Mouse (Mus musculus) heart, embryonic 16.5 days (tissue): ENCODE measurements at regions not wholly inside any gene's neighbourhood (a gene's known extent, or its start where the extent isn't known, plus 50 kb on each side); places are given as distances from the start of the nearest gene placed in this dataset.

Source experiments
- ATAC-seq: fragments of 200-750 bp; cut with Nextera tagmentation; replicated peaks from 2 replicates; pipeline ENCODE4 v1.8.0; 2017; ENCODE audit warnings: moderate number of reproducible peaks; ENCODE audit not compliant: insufficient read depth, low FRiP score; ENCODE audit errors: extremely low read depth
- H3K27ac ChIP-seq: fragments of 300-500 bp; sonication (generic); 2 replicates; pipeline ENCODE4 v1.5.1; 2014; ENCODE audit warnings: mild to moderate bottlenecking, low read length, control low read depth, moderate library complexity
- H3K27me3 ChIP-seq: fragments of 300-500 bp; sonication (generic); 2 replicates; pipeline ENCODE4 v1.6.1; 2014; ENCODE audit warnings: low read length, mixed read lengths; ENCODE audit not compliant: control insufficient read depth, insufficient read depth
- H3K36me3 ChIP-seq: fragments of 300-500 bp; sonication (generic); 2 replicates; pipeline ENCODE4 v1.6.1; 2014; ENCODE audit not compliant: control insufficient read depth, insufficient read depth
- H3K4me1 ChIP-seq: fragments of 300-500 bp; sonication (generic); 2 replicates; pipeline ENCODE4 v1.6.1; 2014; ENCODE audit warnings: low read length, mixed read lengths; ENCODE audit not compliant: control insufficient read depth, insufficient read depth
- H3K4me2 ChIP-seq: fragments of 300-500 bp; sonication (generic); 2 replicates; pipeline ENCODE4 v1.6.1; 2014; ENCODE audit warnings: low read depth, mild to moderate bottlenecking, control low read depth, low read length
- H3K4me3 ChIP-seq: fragments of 300-500 bp; sonication (generic); 2 replicates; pipeline ENCODE4 v1.5.1; 2014; ENCODE audit warnings: mild to moderate bottlenecking, control low read depth, low read length
- H3K9ac ChIP-seq: fragments of 300-500 bp; sonication (generic); 2 replicates; pipeline ENCODE4 v1.6.1; 2014; ENCODE audit warnings: low read length, control low read depth
- H3K9me3 ChIP-seq: fragments of 300-500 bp; sonication (generic); replicated peaks from 2 replicates; pipeline ENCODE4 v1.6.1; 2016; ENCODE audit warnings: low read length; ENCODE audit not compliant: control insufficient read depth
- WGBS: fragments of 180-500 bp; shearing (Covaris S2); extraction: QIAGEN DNeasy Blood & Tissue Kit; methylation state at CpG from one replicate; pipeline ENCODE4 v1.1.7; 2014; 5-methylcytosine and 5-hydroxymethylcytosine counted together

DNA sequence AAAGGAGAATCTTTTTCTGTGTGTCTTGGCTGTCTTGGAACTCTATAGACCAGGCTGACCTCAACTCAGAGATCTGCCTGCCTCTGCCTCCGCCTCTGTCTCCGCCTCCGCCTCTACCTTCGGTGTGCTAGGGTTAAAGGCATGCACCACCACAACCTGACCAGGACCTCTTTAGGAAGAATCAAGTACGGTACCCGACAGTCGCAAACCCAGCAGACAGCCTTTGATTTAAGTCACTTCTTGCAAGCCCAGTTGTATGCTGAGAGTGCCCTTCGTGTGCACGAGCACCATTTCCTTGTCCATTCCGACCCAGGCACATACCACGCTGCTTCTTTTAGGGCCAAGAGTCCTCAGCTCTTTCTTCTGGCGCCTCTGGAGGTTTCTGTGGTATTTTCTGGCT, 105.0 kb upstream of the Six3 start:
- ATAC-seq, result no peak
- Histone ChIP-seq H3K4me2 (no peak overlapping the region), H3K27ac (no peak overlapping the region), H3K9me3 (no peaks in the 10 kb centered on the region; the same call in 1 of the 2 replicates), H3K9ac (no peak overlapping the region), H3K4me1 (no peaks in the 10 kb centered on the region), H3K4me3 (no peak overlapping the region), H3K36me3 (no peaks in the 10 kb centered on the region), H3K27me3 (no peaks in the 10 kb centered on the region)
- 85% methylated on average over 12 of the region's 12 CpGs for WGBS

- no peaks in the 10 kb centered on the region for H3K4me1 ChIP-seq
- ATAC-seq, result no peak
- no peaks in the 10 kb centered on the region for H3K9me3 ChIP-seq
- H3K4me3 ChIP-seq, result no peak overlapping the region
- no peaks in the 10 kb centered on the region for H3K36me3 ChIP-seq
- H3K9ac ChIP-seq, result no peak overlapping the region
- 81% methylated on average over 4 of the region's 4 CpGs for WGBS
- no peaks in the 10 kb centered on the region; the same call in 1 of the 2 replicates for H3K27me3 ChIP-seq
- no peak overlapping the region for H3K4me2 ChIP-seq
- H3K27ac ChIP-seq, result no peak overlapping the region
These were observed 100.4 kb upstream of the Six3 start for GRCm38 (mm10) chr17:85512971-85513370.

- WGBS, result 73% methylated on average over 4 of the region's 4 CpGs
- no peaks in the 10 kb centered on the region for H3K4me1 ChIP-seq
- H3K27me3 ChIP-seq, result no peaks in the 10 kb centered on the region; the same call in 1 of the 2 replicates
- no peaks in the 10 kb centered on the region for H3K9me3 ChIP-seq
- H3K4me2 ChIP-seq, result no peak overlapping the region
- H3K9ac ChIP-seq, result no peak overlapping the region
- H3K36me3 ChIP-seq, result no peaks in the 10 kb centered on the region
- H3K27ac ChIP-seq, result no peak overlapping the region
- no peak for ATAC-seq
- H3K4me3 ChIP-seq, result no peak overlapping the region
These were observed 99.5 kb upstream of the Six3 start for GRCm38 (mm10) chr17:85513936-85514335.

DNA sequence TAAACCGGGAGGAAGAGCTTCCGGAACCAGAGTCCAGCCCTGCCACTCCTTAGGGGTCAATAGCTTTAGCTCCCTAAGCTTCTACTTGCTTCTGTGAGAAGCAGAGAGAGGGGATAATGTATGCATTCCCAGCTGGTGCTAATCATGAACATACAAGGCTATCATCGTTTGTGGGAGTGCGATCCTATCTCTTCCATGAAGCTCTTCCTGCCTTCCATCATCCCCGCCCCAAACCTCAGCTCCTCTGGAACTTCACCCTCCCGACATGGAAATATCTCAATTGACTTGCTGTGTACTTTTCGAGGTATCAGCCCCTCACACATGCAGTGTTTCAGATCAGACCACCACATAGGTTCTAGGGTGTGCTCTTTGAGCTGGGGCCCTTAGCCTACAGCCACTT, 99.0 kb upstream of the Six3 start:
- H3K4me3 ChIP-seq, result no peak overlapping the region
- no peak overlapping the region for H3K9ac ChIP-seq
- H3K4me1 ChIP-seq, result no peaks in the 10 kb centered on the region
- H3K4me2 ChIP-seq, result no peak overlapping the region
- no peak overlapping the region for H3K27ac ChIP-seq
- H3K9me3 ChIP-seq, result no peaks in the 10 kb centered on the region
- no peaks in the 10 kb centered on the region for H3K36me3 ChIP-seq
- 52% methylated on average over 7 of the region's 7 CpGs for WGBS
- no peaks in the 10 kb centered on the region; the same call in 1 of the 2 replicates for H3K27me3 ChIP-seq
- ATAC-seq, result no peak

DNA sequence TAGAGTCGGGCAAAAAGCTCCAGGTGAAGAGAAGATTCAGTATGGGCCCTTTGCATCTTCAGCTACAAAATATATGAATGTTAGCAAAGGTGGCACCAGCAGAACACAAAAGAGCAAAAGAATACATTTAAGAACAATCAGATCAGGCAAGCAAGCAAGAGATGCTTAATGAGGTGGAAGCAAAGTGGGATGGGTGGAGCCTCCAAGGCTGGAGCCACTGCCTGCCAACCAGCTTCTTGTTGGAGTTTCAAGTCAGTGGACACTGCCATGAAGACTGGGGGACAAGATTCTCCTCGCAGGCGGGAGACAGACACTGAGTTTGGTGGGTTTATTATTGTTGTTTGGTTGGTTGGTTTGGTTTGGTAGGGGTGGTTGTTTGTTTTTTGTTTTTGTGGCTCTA, 96.1 kb upstream of the Six3 start:
- H3K27ac ChIP-seq, result no peak overlapping the region
- H3K9me3 ChIP-seq, result no peaks in the 10 kb centered on the region
- no peak overlapping the region for H3K9ac ChIP-seq
- no peak overlapping the region for H3K4me3 ChIP-seq
- 73% methylated on average over 3 of the region's 3 CpGs for WGBS
- no peaks in the 10 kb centered on the region for H3K36me3 ChIP-seq
- H3K27me3 ChIP-seq, result no peaks in the 10 kb centered on the region; the same call in 1 of the 2 replicates
- no peak for ATAC-seq
- H3K4me1 ChIP-seq, result no peaks in the 10 kb centered on the region
- no peak overlapping the region for H3K4me2 ChIP-seq

GRCm38 (mm10) chr17:85518513-85518912, 94.9 kb upstream of the Six3 start:
- Histone ChIP-seq H3K4me3 (no peak overlapping the region), H3K4me1 (no peaks in the 10 kb centered on the region), H3K27me3 (no peaks in the 10 kb centered on the region; the same call in 1 of the 2 replicates), H3K9me3 (no peaks in the 10 kb centered on the region), H3K36me3 (no peaks in the 10 kb centered on the region), H3K27ac (no peak overlapping the region), H3K9ac (no peak overlapping the region), H3K4me2 (no peak overlapping the region)
- ATAC-seq, result no peak
- 90% methylated on average over 6 of the region's 6 CpGs for WGBS

DNA sequence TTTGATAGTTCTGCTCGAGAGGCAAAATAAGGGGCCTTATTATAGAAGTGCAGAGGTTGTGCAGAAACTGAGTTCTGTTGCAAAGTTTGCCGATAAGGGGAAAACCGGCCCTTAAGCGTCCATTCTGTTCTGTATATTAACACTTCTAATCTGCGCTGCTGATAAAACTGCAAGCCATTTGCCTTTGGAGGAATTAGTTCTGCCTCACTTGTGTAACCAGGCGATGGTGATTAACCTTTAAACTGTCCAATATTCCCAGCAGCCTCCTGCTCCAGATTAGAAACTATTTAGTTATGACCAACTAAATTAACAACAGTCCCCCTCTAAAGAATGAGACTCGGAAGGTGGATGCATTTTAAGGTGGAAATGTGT, 86.1 kb upstream of the Six3 start:
- H3K36me3 ChIP-seq, result no peaks in the 10 kb centered on the region
- no peak overlapping the region for H3K4me2 ChIP-seq
- H3K9me3 ChIP-seq, result no peaks in the 10 kb centered on the region
- no peak overlapping the region for H3K9ac ChIP-seq
- no peak for ATAC-seq
- no peaks in the 10 kb centered on the region for H3K4me1 ChIP-seq
- no peaks in the 10 kb centered on the region for H3K27me3 ChIP-seq
- 57% methylated on average over 7 of the region's 7 CpGs for WGBS
- no peak overlapping the region for H3K27ac ChIP-seq
- H3K4me3 ChIP-seq, result no peak overlapping the region

DNA sequence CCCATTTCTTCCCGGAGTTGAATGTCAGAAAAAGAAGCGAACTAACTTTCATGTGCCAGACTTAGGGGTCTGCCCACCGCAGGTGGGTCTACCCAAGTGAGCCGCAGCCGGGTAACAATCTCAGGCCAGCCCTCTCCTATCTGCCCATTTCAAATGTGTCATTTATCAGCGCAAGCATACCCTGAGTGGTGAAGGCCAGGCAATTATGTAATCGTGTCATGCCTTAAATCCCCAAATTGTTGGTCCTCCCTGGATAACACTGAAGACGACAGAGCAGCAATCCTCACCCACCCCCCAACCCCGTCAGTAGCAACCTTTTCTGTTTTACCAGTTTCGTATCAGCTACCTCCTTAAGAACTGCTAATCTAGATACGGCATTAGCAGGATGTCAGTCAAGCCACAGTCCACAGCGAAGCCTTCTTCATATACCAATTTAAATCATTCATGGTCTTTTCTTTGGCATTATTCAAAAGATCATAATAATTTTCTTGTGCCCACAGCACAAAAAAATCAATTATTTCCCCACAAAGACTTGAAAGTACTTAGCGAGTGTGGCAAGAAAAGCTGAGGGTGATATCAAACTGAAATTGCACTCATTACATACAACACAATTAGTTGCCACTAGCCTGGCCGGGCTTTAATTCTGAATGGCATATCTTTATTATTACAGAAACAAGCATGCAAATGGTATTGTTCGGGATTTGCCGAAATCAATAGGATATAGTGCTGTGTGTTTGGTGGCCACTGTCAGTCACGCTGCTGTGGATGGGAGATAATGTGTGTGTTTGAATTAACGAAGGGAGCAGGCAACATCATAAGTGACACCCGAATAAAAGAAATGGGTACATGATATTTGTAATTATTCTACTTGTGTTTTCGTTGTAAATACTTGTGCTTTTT, 85.1 kb upstream of the Six3 start:
- Histone ChIP-seq H3K36me3 (no peaks in the 10 kb centered on the region), H3K4me2 (no peak overlapping the region), H3K4me3 (no peak overlapping the region), H3K9me3 (no peaks in the 10 kb centered on the region), H3K9ac (no peak overlapping the region), H3K27me3 (peaks cover 2% of the 10 kb centered on the region; the same call in 1 of the 2 replicates), H3K4me1 (no peaks in the 10 kb centered on the region), H3K27ac (no peak overlapping the region)
- ATAC-seq, result no peak
- 65% methylated on average over 20 of the region's 20 CpGs for WGBS

GRCm38 (mm10) chr17:85536311-85536710, 77.1 kb upstream of the Six3 start:
- Histone ChIP-seq H3K36me3 (no peaks in the 10 kb centered on the region), H3K4me2 (no peak overlapping the region), H3K9ac (no peak overlapping the region), H3K27ac (no peak overlapping the region), H3K4me3 (no peak overlapping the region), H3K9me3 (no peaks in the 10 kb centered on the region), H3K4me1 (no peaks in the 10 kb centered on the region), H3K27me3 (peaks cover 6% of the 10 kb centered on the region; the same call in 1 of the 2 replicates)
- ATAC-seq, result no peak
- 73% methylated on average over 3 of the region's 3 CpGs for WGBS
